Mouse (Mus musculus) hindbrain, embryonic 11.5 days (tissue): ENCODE data around the gene Acot4. TPM values are rescaled to one million over a fixed set of nuclear protein-coding genes. Genes with fewer than 3 reads are reported as not detected.
"Not testable (repeated sequence)": the region's sequence is repeated elsewhere in the genome, so short reads cannot be mapped to it uniquely, and the experiment has no call there.

ENCODE experiments used
- ATAC-seq: fragments of 200-750 bp; cut with Nextera tagmentation; 2 replicates; pipeline ENCODE4 v1.8.0; 2017; ENCODE audit warnings: mild to moderate bottlenecking, moderate TSS enrichment, moderate library complexity; ENCODE audit not compliant: low FRiP score
- DNase-seq: peaks from one replicate; pipeline ENCODE4 v3.0.0-alpha.2; 2015; ENCODE audit warnings: low spot score
- H3K27ac ChIP-seq: fragments of 300-500 bp; sonication (generic); 2 replicates; pipeline ENCODE4 v1.5.1; 2014; ENCODE audit warnings: mild to moderate bottlenecking, low read depth, low read length
- H3K27me3 ChIP-seq: fragments of 300-500 bp; sonication (generic); 2 replicates; pipeline ENCODE4 v1.6.1; 2014; ENCODE audit warnings: mild to moderate bottlenecking, low read length, moderate library complexity, mixed read lengths; ENCODE audit not compliant: control insufficient read depth, insufficient read depth
- H3K36me3 ChIP-seq: fragments of 300-500 bp; sonication (generic); 2 replicates; pipeline ENCODE4 v1.6.1; 2014; ENCODE audit warnings: mild to moderate bottlenecking, low read length, moderate library complexity, mixed read lengths; ENCODE audit not compliant: control insufficient read depth, insufficient read depth
- H3K4me1 ChIP-seq: fragments of 300-500 bp; sonication (generic); replicated peaks from 2 replicates; pipeline ENCODE4 v1.6.1; 2014; ENCODE audit warnings: low read length, mixed read lengths; ENCODE audit not compliant: control insufficient read depth, insufficient read depth
- H3K4me2 ChIP-seq: fragments of 300-500 bp; sonication (generic); replicated peaks from 2 replicates; pipeline ENCODE4 v1.6.1; 2014; ENCODE audit warnings: mild to moderate bottlenecking, low read depth, low read length
- H3K4me3 ChIP-seq: fragments of 300-500 bp; sonication (generic); 2 replicates; pipeline ENCODE4 v1.5.1; 2014; ENCODE audit warnings: low read depth, low read length
- H3K9ac ChIP-seq: fragments of 300-500 bp; sonication (generic); 2 replicates; pipeline ENCODE4 v1.6.1; 2014; ENCODE audit warnings: low read depth, low read length
- H3K9me3 ChIP-seq: fragments of 300-500 bp; sonication (generic); 2 replicates; pipeline ENCODE4 v1.6.1; 2016; ENCODE audit warnings: low read length; ENCODE audit not compliant: control insufficient read depth
- WGBS: fragments of 180-500 bp; shearing (Covaris S2); extraction: QIAGEN DNeasy Blood & Tissue Kit; methylation state at CpG from one replicate; pipeline ENCODE4 v1.1.7; 2014; 5-methylcytosine and 5-hydroxymethylcytosine counted together
- polyA plus RNA-seq: library from polyadenylated mRNA; unstranded; fragments of >200 nt; fragmentation: Nextera tagmentation; extraction: Ambion mirVana; gene quantifications from 2 replicates; pipeline ENCODE4 v1.2.1, GENCODE M21; 2014

The Acot4 gene
- polyA plus RNA-seq, 1 experiment from 2014 or later: 0.63 TPM

DNA sequence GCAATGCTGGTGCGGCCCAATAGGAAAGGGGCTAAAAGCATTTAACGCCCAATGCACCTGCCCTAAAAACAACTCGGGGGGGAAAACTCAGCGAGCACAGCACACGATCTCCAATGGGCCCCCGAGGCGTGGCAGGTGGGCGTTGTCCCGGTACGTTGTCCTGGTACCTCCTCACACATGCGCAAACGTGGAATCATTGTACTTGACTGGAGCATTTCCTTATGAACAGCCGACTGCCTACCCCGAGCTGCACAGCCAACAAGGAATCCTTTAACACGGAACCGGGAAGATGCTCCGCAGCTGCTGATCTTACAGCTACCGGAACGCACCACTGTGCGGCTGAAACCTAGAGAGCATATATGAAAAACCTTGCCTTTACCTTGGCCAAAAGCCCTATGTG is 24.2 kb downstream of the Acot4 start:
- H3K4me2 ChIP-seq: no peak overlapping the region
- no peak for DNase-seq
- no peak overlapping the region for H3K27ac ChIP-seq
- H3K9me3 ChIP-seq: no peaks in the 10 kb centered on the region
- no peaks in the 10 kb centered on the region for H3K4me1 ChIP-seq
- ATAC-seq: no peak
- H3K27me3 ChIP-seq: 0 out of 2 replicates have a peak, but pooled peaks cover 2% of the 10 kb centered on the region
- no peaks in the 10 kb centered on the region for H3K36me3 ChIP-seq
- H3K4me3 ChIP-seq: no peak overlapping the region
- no peak overlapping the region for H3K9ac ChIP-seq
- WGBS: 92% methylated on average over 20 of the region's 20 CpGs

DNA sequence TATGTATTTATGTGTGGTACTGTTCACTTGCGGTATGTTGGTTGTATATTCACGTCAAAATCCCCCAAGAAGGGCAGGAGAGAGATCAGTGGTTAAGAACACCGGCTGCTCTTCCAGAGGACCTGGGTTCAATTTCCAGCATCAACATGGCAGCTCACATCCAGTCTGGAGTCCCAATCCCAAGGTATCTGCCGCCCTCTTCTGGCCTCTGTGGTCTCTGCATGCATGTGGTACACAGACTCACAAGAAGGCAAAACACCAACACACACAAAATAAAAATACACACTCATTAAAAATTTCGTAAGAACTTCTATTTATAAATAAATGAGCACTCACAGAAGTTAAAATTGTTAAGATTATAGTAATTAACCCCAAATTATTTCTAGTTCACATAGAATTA is 25.0 kb downstream of the Acot4 start:
- H3K9me3 ChIP-seq: no peaks in the 10 kb centered on the region
- DNase-seq (peak; percentile 15), ATAC-seq (no peak)
- H3K36me3 ChIP-seq: no peaks in the 10 kb centered on the region
- H3K4me2 ChIP-seq: no peak overlapping the region
- no peak overlapping the region for H3K4me3 ChIP-seq
- H3K27me3 ChIP-seq: 0 out of 2 replicates have a peak, but pooled peaks cover 2% of the 10 kb centered on the region
- no peak overlapping the region for H3K27ac ChIP-seq
- no peaks in the 10 kb centered on the region for H3K4me1 ChIP-seq
- H3K9ac ChIP-seq: no peak overlapping the region
- WGBS: 66% methylated on average over 5 of the region's 5 CpGs

DNA sequence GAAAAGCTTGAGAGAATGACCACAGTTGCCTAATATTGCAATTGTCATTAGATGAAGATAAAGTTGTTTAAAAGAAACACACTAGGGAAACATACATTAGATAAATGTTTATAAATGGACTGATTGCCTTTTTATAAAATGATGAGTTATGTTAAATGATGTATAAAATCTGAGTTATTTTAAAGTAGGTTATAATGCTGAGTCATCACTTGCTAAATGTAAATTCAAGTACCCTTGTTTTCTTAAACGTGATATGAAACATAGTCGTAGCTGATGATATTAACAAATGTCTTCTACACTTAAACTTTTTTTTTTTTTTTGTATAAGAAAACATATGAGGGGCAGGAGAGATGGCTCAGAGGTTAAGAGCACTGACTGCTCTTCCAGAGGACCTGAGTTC is 25.7 kb downstream of the Acot4 start:
- Histone ChIP-seq H3K9ac (no peak overlapping the region), H3K9me3 (no peaks in the 10 kb centered on the region), H3K4me3 (no peak overlapping the region), H3K27ac (no peak overlapping the region), H3K36me3 (no peaks in the 10 kb centered on the region), H3K4me1 (no peaks in the 10 kb centered on the region), H3K4me2 (no peak overlapping the region), H3K27me3 (peaks cover 8% of the 10 kb centered on the region; the same call in 1 of the 2 replicates)
- no peak for DNase-seq
- WGBS: 88% methylated on average over 2 of the region's 2 CpGs
- no peak for ATAC-seq

DNA sequence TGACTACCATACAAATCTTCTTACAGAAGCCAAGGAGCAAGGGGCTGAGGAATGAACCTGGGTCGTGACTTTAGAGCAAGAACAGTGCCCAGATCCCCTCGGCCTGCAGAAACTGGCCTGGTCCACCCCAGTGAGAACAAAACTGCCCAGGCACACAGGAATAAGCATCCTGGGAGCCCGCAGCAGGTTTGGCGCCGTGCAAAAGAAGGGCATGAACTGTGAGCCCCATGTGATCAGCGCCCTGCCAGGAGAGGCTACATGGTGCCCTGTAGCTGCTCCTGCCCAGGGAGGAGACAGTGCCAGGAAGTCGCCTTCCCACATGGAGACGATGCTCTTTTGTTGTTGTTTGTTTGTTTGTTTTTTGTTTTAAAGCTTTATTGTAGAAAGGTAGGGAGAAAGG is 26.4 kb downstream of the Acot4 start:
- ATAC-seq (no peak), DNase-seq (no peak)
- H3K36me3 ChIP-seq: no peaks in the 10 kb centered on the region
- no peak overlapping the region for H3K4me3 ChIP-seq
- no peaks in the 10 kb centered on the region for H3K4me1 ChIP-seq
- H3K27me3 ChIP-seq: peaks cover 13% of the 10 kb centered on the region; the same call in 1 of the 2 replicates
- H3K9ac ChIP-seq: no peak overlapping the region
- no peak overlapping the region for H3K27ac ChIP-seq
- H3K9me3 ChIP-seq: no peaks in the 10 kb centered on the region
- no peak overlapping the region for H3K4me2 ChIP-seq
- WGBS: 74% methylated on average over 8 of the region's 8 CpGs

DNA sequence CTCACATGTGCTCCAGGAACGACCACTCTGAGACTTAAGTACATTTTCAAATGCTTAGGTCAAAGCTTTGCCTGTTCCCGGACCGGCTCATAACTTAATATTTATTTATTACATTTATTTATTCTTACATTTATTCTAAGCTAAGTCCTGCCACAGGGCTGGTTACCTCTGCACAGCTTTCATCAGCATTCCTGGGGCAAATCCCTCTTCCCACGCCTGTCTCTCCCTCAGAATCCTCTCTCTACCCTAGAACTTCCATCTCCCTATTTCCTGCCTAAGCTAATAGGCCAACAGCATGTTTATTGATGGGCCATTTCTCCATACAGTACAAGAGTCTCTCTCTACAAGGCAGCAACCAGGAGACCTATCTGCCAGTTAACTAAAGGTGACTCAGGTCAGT is 29.6 kb downstream of the Acot4 start:
- 81% methylated on average over 4 of the region's 4 CpGs for WGBS
- H3K27me3 ChIP-seq: peaks cover 13% of the 10 kb centered on the region; the same call in 1 of the 2 replicates
- no peaks in the 10 kb centered on the region for H3K9me3 ChIP-seq
- no peaks in the 10 kb centered on the region for H3K4me1 ChIP-seq
- H3K4me3 ChIP-seq: no peak overlapping the region
- ATAC-seq (no peak), DNase-seq (no peak)
- H3K36me3 ChIP-seq: no peaks in the 10 kb centered on the region
- no peak overlapping the region for H3K9ac ChIP-seq
- no peak overlapping the region for H3K4me2 ChIP-seq
- H3K27ac ChIP-seq: no peak overlapping the region

DNA sequence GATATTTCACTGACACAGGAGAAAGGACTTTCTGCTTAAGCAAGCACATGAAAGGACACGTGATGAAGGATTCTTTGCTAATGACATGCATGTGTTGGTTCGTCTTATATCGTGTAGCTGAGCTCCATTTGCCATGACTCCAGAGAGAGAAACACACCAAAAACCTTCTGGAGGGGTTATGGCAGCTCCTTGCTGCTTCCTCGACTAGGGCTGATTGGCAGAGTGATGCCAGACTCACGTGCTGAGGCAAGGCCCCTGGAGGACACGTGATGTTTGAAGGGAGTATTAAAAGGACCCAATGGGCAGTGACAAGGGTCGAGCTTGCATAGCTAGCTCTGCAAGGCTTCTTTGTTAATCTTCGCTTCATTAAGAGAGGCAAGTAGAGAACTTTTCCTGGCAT is 30.1 kb downstream of the Acot4 start:
- Histone ChIP-seq H3K4me2 (no peak overlapping the region), H3K9ac (no peak overlapping the region), H3K4me1 (no peaks in the 10 kb centered on the region), H3K9me3 (no peaks in the 10 kb centered on the region), H3K27ac (no peak overlapping the region), H3K27me3 (peaks cover 13% of the 10 kb centered on the region; the same call in 1 of the 2 replicates), H3K4me3 (no peak overlapping the region), H3K36me3 (no peaks in the 10 kb centered on the region)
- ATAC-seq: no peak
- DNase-seq: no peak
- 65% methylated on average over 8 of the region's 8 CpGs for WGBS

DNA sequence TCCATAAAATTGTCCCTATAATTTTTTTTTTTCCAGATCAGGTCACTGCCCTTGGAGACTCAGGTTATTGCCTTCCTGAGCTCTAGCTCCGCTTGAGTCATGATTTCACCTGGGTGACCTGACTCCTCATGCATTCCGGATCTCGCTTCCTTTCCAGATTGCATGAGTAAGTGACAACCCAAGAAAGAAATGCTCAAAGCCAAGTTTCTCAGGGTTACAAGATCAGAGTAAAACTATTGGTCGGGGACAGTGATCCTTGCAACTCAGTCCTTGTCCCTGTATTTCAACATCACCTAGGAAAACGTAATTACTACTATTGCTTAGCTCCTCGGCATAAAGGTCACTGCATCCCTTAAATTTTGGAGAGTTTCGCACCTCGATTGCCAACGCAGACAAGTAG is 30.8 kb downstream of the Acot4 start, which contains the start of gene Acot5:
Gene Acot5, plus strand, starts transcription at position 340 of the 400 bp plus-strand sequence.
- H3K4me1 ChIP-seq: no peaks in the 10 kb centered on the region
- H3K27ac ChIP-seq: no peak within 1 kb of the TSS
- peaks cover 13% of the 10 kb centered on the region; the same call in 1 of the 2 replicates for H3K27me3 ChIP-seq
- DNase-seq (no peak), ATAC-seq (no peak)
- H3K9me3 ChIP-seq: no peaks in the 10 kb centered on the region
- 58% methylated on average over 9 of the region's 9 CpGs for WGBS
- H3K9ac ChIP-seq: no peak within 1 kb of the TSS
- H3K36me3 ChIP-seq: no peaks in the 10 kb centered on the region
- peak within 1 kb of the TSS; percentile 55 for H3K4me2 ChIP-seq
- peak within 1 kb of the TSS; percentile 29 for H3K4me3 ChIP-seq

DNA sequence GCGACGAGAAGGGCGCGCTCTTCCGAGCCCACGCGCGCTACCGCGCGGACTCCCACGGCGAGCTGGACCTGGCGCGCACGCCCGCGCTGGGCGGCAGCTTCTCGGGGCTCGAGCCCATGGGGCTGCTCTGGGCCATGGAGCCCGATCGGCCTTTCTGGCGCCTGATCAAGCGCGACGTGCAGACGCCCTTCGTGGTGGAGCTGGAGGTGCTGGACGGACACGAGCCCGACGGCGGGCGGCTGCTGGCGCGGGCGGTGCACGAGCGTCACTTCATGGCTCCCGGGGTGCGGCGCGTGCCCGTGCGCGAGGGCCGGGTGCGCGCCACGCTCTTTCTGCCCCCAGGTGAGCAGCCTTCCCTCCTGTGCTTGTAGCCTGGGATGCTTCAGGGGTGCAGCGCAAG is 31.4 kb downstream of the Acot4 start:
- peaks cover 13% of the 10 kb centered on the region; the same call in 1 of the 2 replicates for H3K27me3 ChIP-seq
- under 1% methylated on average over 37 of the region's 52 CpGs for WGBS
- H3K9me3 ChIP-seq, H3K36me3 ChIP-seq, DNase-seq, H3K4me1 ChIP-seq, H3K27ac ChIP-seq, H3K9ac ChIP-seq, ATAC-seq: not testable (repeated sequence)
- peak overlapping the region; percentile 29 for H3K4me3 ChIP-seq
- peak overlapping the region; percentile 55 for H3K4me2 ChIP-seq

DNA sequence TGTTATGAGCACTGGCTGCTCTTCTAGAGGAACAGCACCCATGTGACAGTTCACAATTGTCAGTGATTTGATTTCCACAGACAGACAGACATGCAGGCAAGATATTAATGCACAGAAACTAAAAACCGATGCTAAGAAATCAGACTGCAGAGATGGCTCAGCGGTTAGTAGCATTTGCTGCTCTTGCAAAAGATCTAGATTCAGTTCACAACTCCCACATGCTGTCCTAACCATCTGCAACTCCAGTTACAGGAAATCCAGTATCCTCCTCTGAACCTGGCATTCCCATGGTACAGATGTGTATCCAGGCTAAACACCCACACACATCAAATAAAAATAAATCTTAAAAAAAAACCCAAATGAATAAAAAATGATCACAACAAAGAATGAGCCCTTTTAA is 33.5 kb downstream of the Acot4 start:
- Histone ChIP-seq H3K4me1 (no peaks in the 10 kb centered on the region), H3K36me3 (no peaks in the 10 kb centered on the region), H3K27ac (no peak overlapping the region), H3K9ac (no peak overlapping the region), H3K4me2 (no peak overlapping the region), H3K9me3 (no peaks in the 10 kb centered on the region), H3K27me3 (peaks cover 13% of the 10 kb centered on the region; the same call in 1 of the 2 replicates), H3K4me3 (no peak overlapping the region)
- 93% methylated on average over 2 of the region's 2 CpGs for WGBS
- ATAC-seq: no peak
- no peak for DNase-seq
